Mouse (Mus musculus) olfactory bulb, adult 2 months (tissue): ENCODE data around the gene Cfl1.

Source experiments
- CTCF ChIP-seq: fragments of 200-500 bp; IDR thresholded peaks from 2 replicates; pipeline ENCODE4 v1.5.1; 2012; ENCODE audit warnings: low read depth, mild to moderate bottlenecking, low read length, moderate library complexity; ENCODE audit not compliant: insufficient read depth
- POLR2A ChIP-seq: fragments of 200-500 bp; IDR thresholded peaks from 2 replicates; pipeline ENCODE4 v1.6.1; 2012; ENCODE audit warnings: mild to moderate bottlenecking, low read depth, low read length, moderate library complexity; ENCODE audit not compliant: insufficient read depth

GRCm38 (mm10) chr19:5485821-5486220 is 4.4 kb upstream of the Cfl1 start:
- no peak for TF ChIP-seq CTCF
- no peak for TF ChIP-seq POLR2A
